In genomic region chr13:41670386-41671130, GRCm38 (mm10) we compare ENCODE assay signal across 16 mouse cellular contexts.
A peak's percentile ranks its signal among the peaks of the same experiment; 100 is the strongest.
DNase-seq lines count a peak whose midpoint lies in the region; ATAC-seq and TF ChIP-seq lines count a peak whose summit lies in the region.
"Had no signal": no experiment of that assay in that cellular context is flagged by ENCODE, and none has a peak within 500 bp of the region (broad histone marks: within the 10 kb centered on the region; RNA-seq: fewer than 3 reads in every experiment).

No protein-coding gene starts in this region.

- ATAC-seq in heart, embryonic 16.5 days (replicated peaks; ENCODE audit: extremely low read depth, insufficient read depth, low FRiP score): no peak
- no peak for ATAC-seq in erythroblast, adult 5-6 weeks (replicated peaks; ENCODE audit: low FRiP score, poor library complexity, severe bottlenecking)
- ATAC-seq: intestine, embryonic 15.5 days had no signal

- no peak for TF ChIP-seq CTCF in C2C12 (IDR thresholded peaks at IDR 0.05; ENCODE audit: control insufficient read depth, insufficient read depth, insufficient read length)

- H3K9me3 ChIP-seq in heart, embryonic 16.5 days (replicated peaks; ENCODE audit: control insufficient read depth, low read length): no peaks in the 10 kb centered on the region
- H3K9me3 ChIP-seq: intestine, embryonic 15.5 days; limb, embryonic 13.5 days; stomach, embryonic 15.5 days had no signal

- no peaks in the 10 kb centered on the region for H3K36me3 ChIP-seq in C2C12 (ENCODE audit: control insufficient read depth, insufficient read depth)
- H3K36me3 ChIP-seq in heart, embryonic 16.5 days (ENCODE audit: control insufficient read depth, insufficient read depth): no peaks in the 10 kb centered on the region
- H3K36me3 ChIP-seq: intestine, embryonic 15.5 days; limb, embryonic 13.5 days; stomach, embryonic 15.5 days had no signal

- H3K27ac ChIP-seq in heart, embryonic 16.5 days (ENCODE audit: low read length): peak overlapping the region; percentile 64
- H3K27ac ChIP-seq: intestine, embryonic 15.5 days; limb, embryonic 13.5 days; stomach, embryonic 15.5 days had no signal

- H3K4me1 ChIP-seq in heart, embryonic 16.5 days (ENCODE audit: control insufficient read depth, insufficient read depth, low read length): peaks cover 29% of the 10 kb centered on the region
- H3K4me1 ChIP-seq: intestine, embryonic 15.5 days; limb, embryonic 13.5 days; stomach, embryonic 15.5 days had no signal

- 45% methylated on average over 7 of the region's 7 CpGs for WGBS in heart, embryonic 16.5 days

- H3K9ac ChIP-seq in heart, embryonic 16.5 days (ENCODE audit: low read length): no peak overlapping the region
- H3K9ac ChIP-seq: intestine, embryonic 15.5 days; limb, embryonic 13.5 days; stomach, embryonic 15.5 days had no signal

- no peaks in the 10 kb centered on the region for H3K79me2 ChIP-seq in C2C12 (ENCODE audit: control insufficient read depth, insufficient read depth)

- peak overlapping the region; percentile 27 for H3ac ChIP-seq in C2C12 (ENCODE audit: control insufficient read depth, insufficient read length, low read depth)

- H3K4me3 ChIP-seq in C2C12 (ENCODE audit: insufficient read depth, poor library complexity, severe bottlenecking): no peak overlapping the region
- H3K4me3 ChIP-seq in heart, embryonic 16.5 days (ENCODE audit: low read length): no peak overlapping the region
- H3K4me3 ChIP-seq: intestine, embryonic 15.5 days; limb, embryonic 13.5 days; stomach, embryonic 15.5 days had no signal

- H3K27me3 ChIP-seq in C2C12 (ENCODE audit: control insufficient read depth, insufficient read depth, insufficient read length): no peaks in the 10 kb centered on the region
- no peaks in the 10 kb centered on the region for H3K27me3 ChIP-seq in heart, embryonic 16.5 days (ENCODE audit: control insufficient read depth, insufficient read depth, low read length)
- H3K27me3 ChIP-seq: intestine, embryonic 15.5 days; limb, embryonic 13.5 days; stomach, embryonic 15.5 days had no signal

- DNase-seq in kidney, postnatal 10 days: peak; percentile 58
- DNase-seq in kidney, adult 8-10 months: no peak
- DNase-seq in adipocyte (ENCODE audit: low spot score): peak; percentile 30
- DNase-seq in lung, postnatal 10 days: no peak
- DNase-seq: adrenal gland, postnatal 36 days; cerebellum, adult 11 months; embryo, embryonic 11 days; lung, adult 18-20 months; right cerebral cortex, postnatal 4 days; thymus, postnatal 36 days had no signal

- no peak overlapping the region for H3K4me2 ChIP-seq in heart, embryonic 16.5 days (ENCODE audit: low read depth, low read length)
- H3K4me2 ChIP-seq: intestine, embryonic 15.5 days; limb, embryonic 13.5 days; stomach, embryonic 15.5 days had no signal

- H3K79me3 ChIP-seq in C2C12 (ENCODE audit: low read depth): no peaks in the 10 kb centered on the region

TF ChIP-seq in C2C12, 6 proteins besides CTCF, POLR2A, EP300 and RAD21:
- TF ChIP-seq MYOG (IDR thresholded peaks at IDR 0.05; ENCODE audit: control insufficient read depth, extremely low read depth, insufficient read length): no peak
- peak; percentile 11 for TF ChIP-seq MAX (IDR thresholded peaks at IDR 0.05)
- no peak for TF ChIP-seq USF1 (IDR thresholded peaks at IDR 0.05; ENCODE audit: low read depth)
- TF ChIP-seq CEBPB (IDR thresholded peaks at IDR 0.05; ENCODE audit: low read depth): no peak
- no peak for TF ChIP-seq FOSL1 (IDR thresholded peaks at IDR 0.05; ENCODE audit: insufficient read depth, low read length, poor library complexity, severe bottlenecking)
- no peak for TF ChIP-seq MYOD1 (IDR thresholded peaks at IDR 0.05; ENCODE audit: control insufficient read depth, insufficient read length, low read depth)

Comparison
In these comparisons a context has a peak if more than half of its experiments do, and no peak if none do; other contexts are left out.
1. DNase-seq: peak in kidney, postnatal 10 days (single experiment) and adipocyte (single experiment); none in kidney, adult 8-10 months (0 of 2) and lung, postnatal 10 days (single experiment).